Mouse (Mus musculus): ENCODE measurements around the gene Odf2. TPM values are rescaled to one million over a fixed set of nuclear protein-coding genes. Genes with fewer than 3 reads are reported as not detected.
"Not testable (repeated sequence)": the region's sequence is repeated elsewhere in the genome, so short reads cannot be mapped to it uniquely, and the experiment has no call there.

Gene Odf2
- polyA plus RNA-seq, 1 experiment from 2014 or later: 81.7 TPM

DNA sequence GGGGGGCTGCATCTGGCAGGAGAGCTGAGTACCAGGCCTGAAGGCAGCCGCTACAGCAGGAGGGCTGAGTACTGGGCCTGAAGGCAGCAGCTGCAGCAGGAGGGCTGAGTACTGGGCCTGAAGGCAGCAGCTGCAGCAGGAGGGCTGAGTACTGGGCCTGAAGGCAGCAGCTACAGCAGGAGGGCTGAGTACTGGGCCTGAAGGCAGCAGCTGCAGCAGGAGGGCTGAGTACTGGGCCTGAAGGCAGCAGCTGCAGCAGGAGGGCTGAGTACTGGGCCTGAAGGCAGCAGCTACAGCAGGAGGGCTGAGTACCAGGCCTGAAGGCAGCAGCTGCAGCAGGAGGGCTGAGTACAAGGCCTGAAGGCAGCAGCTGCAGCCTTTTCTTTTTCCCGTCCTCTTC is 19.1 kb downstream of the Odf2 start:
- not testable (repeated sequence) for H3K4me2 ChIP-seq; ATAC-seq (replicated peaks; ENCODE audit: low FRiP score); H3K27me3 ChIP-seq (replicated peaks; ENCODE audit: control insufficient read depth, insufficient read depth, low read length); DNase-seq (ENCODE audit: low spot score); H3K9me3 ChIP-seq (ENCODE audit: control insufficient read depth, low read length); H3K27ac ChIP-seq (ENCODE audit: low read depth, low read length); H3K4me1 ChIP-seq (replicated peaks; ENCODE audit: control insufficient read depth, insufficient read depth, low read length); H3K9ac ChIP-seq (ENCODE audit: low read depth, low read length); H3K4me3 ChIP-seq (ENCODE audit: low read depth, low read length)
- peaks cover 55% of the 10 kb centered on the region for H3K36me3 ChIP-seq (ENCODE audit: control insufficient read depth, insufficient read depth, low read length)
- WGBS: 80% methylated on average over 2 of the region's 2 CpGs

DNA sequence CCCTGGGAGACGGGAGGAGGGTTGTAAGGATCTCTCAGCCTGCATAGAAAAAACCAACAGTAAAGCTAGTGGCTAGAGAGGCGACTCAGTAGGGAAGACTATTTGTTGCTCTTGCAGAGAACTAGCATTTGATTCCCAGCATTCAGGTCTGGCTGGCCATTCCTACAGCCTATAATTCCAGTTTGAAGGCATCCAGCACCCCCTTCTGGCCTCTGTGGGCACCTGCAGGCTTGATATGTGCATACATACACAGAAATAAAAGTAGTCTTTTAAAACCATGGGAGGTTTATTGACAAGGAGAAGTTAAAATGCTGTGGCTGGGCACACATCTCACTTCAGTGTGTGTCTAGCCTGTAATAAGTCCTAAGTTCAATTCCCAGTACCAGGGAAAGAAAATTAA is 21.0 kb downstream of the Odf2 start:
- no peaks in the 10 kb centered on the region for H3K27me3 ChIP-seq (replicated peaks; ENCODE audit: control insufficient read depth, insufficient read depth, low read length)
- H3K36me3 ChIP-seq (ENCODE audit: control insufficient read depth, insufficient read depth, low read length): peaks cover 50% of the 10 kb centered on the region
- no peaks in the 10 kb centered on the region for H3K4me1 ChIP-seq (replicated peaks; ENCODE audit: control insufficient read depth, insufficient read depth, low read length)
- no peak overlapping the region for H3K4me3 ChIP-seq (ENCODE audit: low read depth, low read length)
- 84% methylated on average over 2 of the region's 2 CpGs for WGBS
- H3K4me2 ChIP-seq: no peak overlapping the region
- ATAC-seq (replicated peaks; ENCODE audit: low FRiP score) (no peak), DNase-seq (ENCODE audit: low spot score) (no peak)
- H3K27ac ChIP-seq (ENCODE audit: low read depth, low read length): no peak overlapping the region
- no peak overlapping the region for H3K9ac ChIP-seq (ENCODE audit: low read depth, low read length)
- no peaks in the 10 kb centered on the region for H3K9me3 ChIP-seq (ENCODE audit: control insufficient read depth, low read length)

DNA sequence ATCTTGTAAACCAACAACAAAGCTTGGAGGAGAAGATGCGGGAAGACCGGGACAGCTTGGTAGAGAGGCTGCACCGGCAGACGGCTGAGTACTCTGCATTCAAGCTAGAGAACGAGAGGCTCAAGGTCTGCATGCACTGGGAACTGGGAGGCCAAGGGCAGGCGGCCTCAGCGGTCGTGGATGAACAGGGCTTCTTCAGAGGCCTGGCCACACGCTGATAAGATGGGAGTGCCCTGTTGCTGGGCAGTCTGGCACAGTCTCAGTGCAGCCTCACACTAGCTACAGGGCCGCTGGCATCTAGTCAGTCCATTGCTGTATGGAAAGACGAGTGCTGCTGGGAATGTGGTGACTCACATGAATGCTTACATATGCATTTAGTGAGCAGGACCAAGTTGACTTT is 28.6 kb downstream of the Odf2 start:
- H3K27ac ChIP-seq (ENCODE audit: low read depth, low read length): no peak overlapping the region
- no peak overlapping the region for H3K9ac ChIP-seq (ENCODE audit: low read depth, low read length)
- H3K27me3 ChIP-seq (replicated peaks; ENCODE audit: control insufficient read depth, insufficient read depth, low read length): no peaks in the 10 kb centered on the region
- H3K36me3 ChIP-seq (ENCODE audit: control insufficient read depth, insufficient read depth, low read length): peaks cover 61% of the 10 kb centered on the region
- no peak overlapping the region for H3K4me3 ChIP-seq (ENCODE audit: low read depth, low read length)
- H3K4me1 ChIP-seq (replicated peaks; ENCODE audit: control insufficient read depth, insufficient read depth, low read length): no peaks in the 10 kb centered on the region
- H3K9me3 ChIP-seq (ENCODE audit: control insufficient read depth, low read length): no peaks in the 10 kb centered on the region
- no peak overlapping the region for H3K4me2 ChIP-seq
- DNase-seq (ENCODE audit: low spot score) (no peak), ATAC-seq (replicated peaks; ENCODE audit: low FRiP score) (peak; percentile 70)
- WGBS: 84% methylated on average over 11 of the region's 11 CpGs

DNA sequence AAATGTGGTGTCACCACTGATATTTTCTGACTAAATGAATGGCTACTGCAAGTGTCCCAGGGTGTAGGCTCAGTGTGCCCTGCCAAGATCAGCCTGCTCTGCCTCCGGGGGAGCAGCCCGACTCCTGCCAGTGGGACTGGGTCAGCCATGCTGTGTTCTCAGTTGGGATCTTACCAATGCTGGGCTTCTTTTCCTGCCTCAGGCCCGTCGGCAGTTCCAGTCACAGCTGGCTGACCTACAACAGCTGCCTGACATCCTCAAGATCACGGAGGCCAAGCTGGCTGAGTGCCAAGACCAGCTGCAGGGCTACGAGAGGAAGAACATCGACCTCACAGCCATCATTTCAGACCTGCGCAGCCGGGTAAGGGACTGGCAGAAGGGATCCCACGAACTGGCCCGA is 33.0 kb downstream of the Odf2 start:
- Histone ChIP-seq H3K9me3 (ENCODE audit: control insufficient read depth, low read length) (no peaks in the 10 kb centered on the region), H3K4me2 (no peak overlapping the region), H3K36me3 (ENCODE audit: control insufficient read depth, insufficient read depth, low read length) (peaks cover 61% of the 10 kb centered on the region), H3K27me3 (replicated peaks; ENCODE audit: control insufficient read depth, insufficient read depth, low read length) (no peaks in the 10 kb centered on the region), H3K4me3 (ENCODE audit: low read depth, low read length) (no peak overlapping the region), H3K9ac (ENCODE audit: low read depth, low read length) (no peak overlapping the region), H3K27ac (ENCODE audit: low read depth, low read length) (no peak overlapping the region), H3K4me1 (replicated peaks; ENCODE audit: control insufficient read depth, insufficient read depth, low read length) (no peaks in the 10 kb centered on the region)
- WGBS: 78% methylated on average over 11 of the region's 11 CpGs
- DNase-seq (ENCODE audit: low spot score): no peak
- no peak for ATAC-seq (replicated peaks; ENCODE audit: low FRiP score)

DNA sequence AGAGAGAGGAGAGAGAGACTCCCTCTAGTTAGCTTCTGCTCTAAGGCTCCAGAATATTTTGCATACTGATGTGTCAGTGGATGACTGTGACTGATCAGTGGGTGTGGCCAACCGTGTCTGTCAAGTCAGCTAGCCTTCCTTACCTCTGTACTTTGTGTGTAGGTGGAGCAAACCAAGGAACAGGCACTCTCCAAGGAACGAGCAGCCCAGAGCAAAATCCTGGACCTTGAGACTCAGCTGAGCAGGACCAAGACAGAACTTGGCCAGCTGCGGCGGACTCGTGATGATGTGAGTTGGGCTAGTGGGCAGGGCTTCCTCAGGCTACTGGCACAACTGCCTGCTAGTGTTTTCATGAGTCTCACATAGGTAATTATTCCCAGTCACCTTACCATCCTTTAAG is 37.5 kb downstream of the Odf2 start:
- no peak overlapping the region for H3K27ac ChIP-seq (ENCODE audit: low read depth, low read length)
- no peak overlapping the region for H3K4me2 ChIP-seq
- no peak overlapping the region for H3K9ac ChIP-seq (ENCODE audit: low read depth, low read length)
- H3K36me3 ChIP-seq (ENCODE audit: control insufficient read depth, insufficient read depth, low read length): peaks cover 46% of the 10 kb centered on the region
- DNase-seq (ENCODE audit: low spot score) (no peak), ATAC-seq (replicated peaks; ENCODE audit: low FRiP score) (no peak)
- no peaks in the 10 kb centered on the region for H3K9me3 ChIP-seq (ENCODE audit: control insufficient read depth, low read length)
- no peaks in the 10 kb centered on the region for H3K27me3 ChIP-seq (replicated peaks; ENCODE audit: control insufficient read depth, insufficient read depth, low read length)
- no peaks in the 10 kb centered on the region for H3K4me1 ChIP-seq (replicated peaks; ENCODE audit: control insufficient read depth, insufficient read depth, low read length)
- WGBS: 89% methylated on average over 5 of the region's 5 CpGs
- no peak overlapping the region for H3K4me3 ChIP-seq (ENCODE audit: low read depth, low read length)

DNA sequence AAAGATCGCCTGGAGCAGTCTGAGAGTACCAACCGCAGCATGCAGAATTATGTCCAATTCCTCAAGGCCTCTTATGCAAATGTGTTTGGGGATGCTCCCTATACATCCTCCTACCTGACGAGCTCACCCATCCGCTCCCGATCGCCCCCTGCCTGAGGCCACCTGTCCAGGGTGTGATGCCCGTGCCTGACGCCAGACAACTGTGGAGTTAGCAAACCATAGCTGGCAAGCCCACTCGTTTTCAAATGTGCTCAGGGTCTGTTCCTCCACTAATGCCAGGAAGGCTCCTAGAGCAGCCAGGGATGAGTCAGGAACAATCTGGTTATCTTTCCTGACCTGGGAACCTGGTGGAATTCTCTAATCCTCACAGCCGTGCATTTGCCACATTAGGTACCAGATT is 41.5 kb downstream of the Odf2 start:
- ATAC-seq (replicated peaks; ENCODE audit: low FRiP score): no peak
- Histone ChIP-seq H3K27me3 (replicated peaks; ENCODE audit: control insufficient read depth, insufficient read depth, low read length) (no peaks in the 10 kb centered on the region), H3K27ac (ENCODE audit: low read depth, low read length) (no peak overlapping the region), H3K9ac (ENCODE audit: low read depth, low read length) (no peak overlapping the region), H3K4me2 (no peak overlapping the region), H3K9me3 (ENCODE audit: control insufficient read depth, low read length) (no peaks in the 10 kb centered on the region), H3K4me3 (ENCODE audit: low read depth, low read length) (no peak overlapping the region), H3K4me1 (replicated peaks; ENCODE audit: control insufficient read depth, insufficient read depth, low read length) (no peaks in the 10 kb centered on the region), H3K36me3 (ENCODE audit: control insufficient read depth, insufficient read depth, low read length) (peaks cover 26% of the 10 kb centered on the region)
- WGBS: 87% methylated on average over 10 of the region's 10 CpGs
- no peak for DNase-seq (ENCODE audit: low spot score)

DNA sequence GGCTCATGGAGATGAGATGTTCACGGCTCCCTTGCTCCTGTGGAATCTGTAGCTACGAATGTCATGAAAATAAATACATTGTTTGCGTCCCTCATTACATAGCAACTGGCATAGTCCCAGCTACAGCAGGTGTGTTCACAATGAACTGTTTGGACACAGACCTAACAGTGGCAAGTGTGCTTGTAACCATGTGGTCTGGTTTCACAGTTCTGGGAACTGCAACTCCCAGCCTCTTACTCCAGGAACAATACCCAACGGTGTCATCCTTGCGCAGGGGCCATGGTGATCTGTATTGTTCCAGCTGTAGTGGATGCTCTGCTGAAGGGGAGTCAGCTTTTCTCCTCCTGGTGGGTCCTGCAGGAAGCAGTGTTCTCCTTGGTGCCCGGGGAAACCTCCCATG is 42.2 kb downstream of the Odf2 start:
- 90% methylated on average over 6 of the region's 6 CpGs for WGBS
- H3K36me3 ChIP-seq (ENCODE audit: control insufficient read depth, insufficient read depth, low read length): peaks cover 19% of the 10 kb centered on the region
- peaks cover 4% of the 10 kb centered on the region for H3K4me1 ChIP-seq (replicated peaks; ENCODE audit: control insufficient read depth, insufficient read depth, low read length)
- DNase-seq (ENCODE audit: low spot score) (no peak), ATAC-seq (replicated peaks; ENCODE audit: low FRiP score) (no peak)
- no peak overlapping the region for H3K4me3 ChIP-seq (ENCODE audit: low read depth, low read length)
- H3K9me3 ChIP-seq (ENCODE audit: control insufficient read depth, low read length): no peaks in the 10 kb centered on the region
- H3K27me3 ChIP-seq (replicated peaks; ENCODE audit: control insufficient read depth, insufficient read depth, low read length): no peaks in the 10 kb centered on the region
- no peak overlapping the region for H3K27ac ChIP-seq (ENCODE audit: low read depth, low read length)
- H3K9ac ChIP-seq (ENCODE audit: low read depth, low read length): no peak overlapping the region
- H3K4me2 ChIP-seq: no peak overlapping the region

DNA sequence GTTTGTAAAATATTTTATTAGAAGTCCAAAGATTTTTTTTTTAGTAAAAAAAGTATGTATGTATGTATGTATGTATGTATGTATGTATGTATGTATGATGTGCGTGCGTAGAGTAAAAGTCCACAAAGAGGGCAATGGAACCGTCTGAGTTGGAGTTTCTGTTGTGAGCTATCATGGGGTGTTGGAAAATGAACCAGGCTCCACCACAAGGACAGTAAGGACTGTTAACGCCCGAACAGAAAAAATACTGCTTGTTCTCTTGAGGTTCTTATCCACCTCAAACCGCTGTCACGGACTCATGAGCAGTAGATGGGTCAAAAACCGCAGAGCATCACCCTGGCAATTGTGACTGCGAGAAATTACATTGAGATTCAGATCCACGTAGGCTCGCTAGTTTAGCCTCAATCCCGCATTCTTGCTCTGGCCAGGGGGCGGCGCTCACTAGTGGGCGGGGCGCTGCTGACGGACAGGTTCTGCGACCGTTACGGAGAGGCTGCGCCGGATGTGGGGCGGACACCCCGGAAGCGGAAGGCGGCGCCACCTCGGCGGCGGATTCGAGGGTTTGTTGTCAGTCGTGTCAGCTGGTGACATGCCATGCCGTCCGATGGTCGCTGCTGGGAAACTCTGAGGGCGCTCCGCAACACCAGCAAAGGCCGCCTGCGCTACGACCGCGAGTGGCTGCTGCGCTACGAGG is 46.0 kb downstream of the Odf2 start, which contains the start of gene Gle1:
TSS of gene Gle1 (plus strand) at position 521 of the 694 bp plus-strand sequence.
- H3K4me3 ChIP-seq (ENCODE audit: low read depth, low read length): peak within 1 kb of the TSS; percentile 92
- peak within 1 kb of the TSS; percentile 79 for H3K9ac ChIP-seq (ENCODE audit: low read depth, low read length)
- 2% methylated on average over 44 of the region's 44 CpGs for WGBS
- no peaks in the 10 kb centered on the region for H3K9me3 ChIP-seq (ENCODE audit: control insufficient read depth, low read length)
- peak; percentile 93 for ATAC-seq (replicated peaks; ENCODE audit: low FRiP score)
- H3K27me3 ChIP-seq (replicated peaks; ENCODE audit: control insufficient read depth, insufficient read depth, low read length): no peaks in the 10 kb centered on the region
- H3K27ac ChIP-seq (ENCODE audit: low read depth, low read length): peak within 1 kb of the TSS; percentile 81
- peak within 1 kb of the TSS; percentile 58 for H3K4me2 ChIP-seq
- peaks cover 4% of the 10 kb centered on the region for H3K4me1 ChIP-seq (replicated peaks; ENCODE audit: control insufficient read depth, insufficient read depth, low read length)
- no peaks in the 10 kb centered on the region for H3K36me3 ChIP-seq (ENCODE audit: control insufficient read depth, insufficient read depth, low read length)
- peak; percentile 98 for DNase-seq (ENCODE audit: low spot score)

DNA sequence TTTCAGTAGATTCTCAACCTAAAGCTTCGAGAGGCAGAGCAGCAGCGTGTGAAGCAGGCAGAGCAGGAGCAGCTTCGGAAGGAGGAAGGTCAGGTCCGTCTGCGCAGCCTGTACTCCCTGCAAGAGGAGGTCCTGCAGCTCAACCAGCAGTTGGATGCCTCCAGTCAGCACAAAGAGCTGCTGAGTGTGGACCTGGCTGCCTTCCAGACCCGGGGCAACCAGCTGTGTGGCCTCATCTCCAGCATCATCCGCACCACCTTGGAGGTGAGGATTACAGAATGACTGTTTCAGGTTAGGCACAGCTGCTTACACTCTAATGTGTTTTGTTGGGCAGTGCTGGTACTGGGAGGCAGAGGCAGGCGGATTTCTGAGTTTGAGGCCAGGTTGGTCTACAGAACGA is 51.1 kb downstream of the Odf2 start:
- Histone ChIP-seq H3K4me3 (ENCODE audit: low read depth, low read length) (no peak overlapping the region), H3K36me3 (ENCODE audit: control insufficient read depth, insufficient read depth, low read length) (peaks cover 19% of the 10 kb centered on the region), H3K9me3 (ENCODE audit: control insufficient read depth, low read length) (no peaks in the 10 kb centered on the region), H3K27ac (ENCODE audit: low read depth, low read length) (no peak overlapping the region), H3K4me1 (replicated peaks; ENCODE audit: control insufficient read depth, insufficient read depth, low read length) (peaks cover 4% of the 10 kb centered on the region), H3K9ac (ENCODE audit: low read depth, low read length) (no peak overlapping the region), H3K27me3 (replicated peaks; ENCODE audit: control insufficient read depth, insufficient read depth, low read length) (no peaks in the 10 kb centered on the region), H3K4me2 (no peak overlapping the region)
- no peak for ATAC-seq (replicated peaks; ENCODE audit: low FRiP score)
- WGBS: 89% methylated on average over 9 of the region's 9 CpGs
- DNase-seq (ENCODE audit: low spot score): no peak

Data from liver, embryonic 11.5 days (tissue).